Mouse (Mus musculus) liver, embryonic 15.5 days (tissue): ENCODE results near the gene Alk. TPM values are rescaled to one million over a fixed set of nuclear protein-coding genes. Genes with fewer than 3 reads are reported as not detected.

Experiments used
- ATAC-seq: fragments of 200-750 bp; cut with Nextera tagmentation; 2 replicates; pipeline ENCODE4 v1.8.0; 2017; ENCODE audit warnings: moderate number of reproducible peaks, mild to moderate bottlenecking, moderate library complexity; ENCODE audit not compliant: insufficient read depth
- H3K27ac ChIP-seq: fragments of 300-500 bp; sonication (generic); replicated peaks from 2 replicates; pipeline ENCODE4 v1.5.1; 2015; ENCODE audit warnings: mild to moderate bottlenecking, inconsistent platforms
- H3K27me3 ChIP-seq: fragments of 300-500 bp; sonication (generic); 2 replicates; pipeline ENCODE4 v1.6.1; 2015; ENCODE audit warnings: mild to moderate bottlenecking, inconsistent platforms
- H3K36me3 ChIP-seq: fragments of 300-500 bp; sonication (generic); replicated peaks from 2 replicates; pipeline ENCODE4 v1.6.1; 2015; ENCODE audit warnings: moderate library complexity, mild to moderate bottlenecking, inconsistent platforms
- H3K4me1 ChIP-seq: fragments of 300-500 bp; sonication (generic); replicated peaks from 2 replicates; pipeline ENCODE4 v1.6.1; 2015; ENCODE audit warnings: inconsistent platforms
- H3K4me2 ChIP-seq: fragments of 300-500 bp; sonication (generic); 2 replicates; pipeline ENCODE4 v1.6.1; 2015; ENCODE audit warnings: moderate library complexity, mild to moderate bottlenecking, inconsistent platforms
- H3K4me3 ChIP-seq: fragments of 300-500 bp; sonication (generic); replicated peaks from 2 replicates; pipeline ENCODE4 v1.5.1; 2015; ENCODE audit warnings: mild to moderate bottlenecking, inconsistent platforms
- H3K9ac ChIP-seq: fragments of 300-500 bp; sonication (generic); 2 replicates; pipeline ENCODE4 v1.6.1; 2015; ENCODE audit warnings: moderate library complexity, mild to moderate bottlenecking, inconsistent platforms
- H3K9me3 ChIP-seq: fragments of 300-500 bp; sonication (generic); replicated peaks from 2 replicates; pipeline ENCODE4 v1.6.1; 2016; ENCODE audit warnings: inconsistent platforms
- WGBS: fragments of 180-500 bp; shearing (Covaris S2); methylation state at CpG from one replicate; pipeline ENCODE4 v1.1.7; 2015; ENCODE audit warnings: mixed read lengths; ENCODE audit not compliant: insufficient replicate concordance; 5-methylcytosine and 5-hydroxymethylcytosine counted together
- polyA plus RNA-seq: library from polyadenylated mRNA; unstranded; fragments of >200 nt; fragmentation: Nextera tagmentation; extraction: Ambion mirVana; gene quantifications from 2 replicates; pipeline ENCODE4 v1.2.1, GENCODE M21; 2015

The Alk gene
- polyA plus RNA-seq, 1 experiment from 2014 or later: 0.06 TPM

DNA sequence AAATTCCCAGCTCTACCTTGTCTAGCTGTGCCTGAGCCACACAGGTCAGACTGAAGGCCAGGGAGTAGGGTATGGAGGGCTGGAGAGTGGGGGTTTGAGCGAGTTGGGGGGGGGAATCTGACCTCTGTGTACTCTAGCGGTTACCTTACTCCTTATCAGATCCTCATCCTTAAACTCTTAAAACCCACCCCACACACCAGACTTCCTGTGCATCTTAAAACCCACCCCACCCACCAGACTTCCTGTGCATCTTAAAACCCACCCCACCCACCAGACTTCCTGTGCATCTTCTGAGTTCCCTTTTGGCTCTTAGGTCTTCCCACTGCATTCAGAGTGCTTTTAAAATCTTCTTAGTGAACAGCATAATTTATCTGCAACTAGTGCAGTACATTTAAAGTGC lies 422.0 kb downstream of the Alk start:
- ATAC-seq: no peak
- no peaks in the 10 kb centered on the region for H3K27me3 ChIP-seq
- no peak overlapping the region for H3K4me3 ChIP-seq
- no peaks in the 10 kb centered on the region for H3K36me3 ChIP-seq
- no peak overlapping the region for H3K9ac ChIP-seq
- 19% methylated on average over 2 of the region's 2 CpGs for WGBS
- H3K9me3 ChIP-seq: no peaks in the 10 kb centered on the region
- H3K4me1 ChIP-seq: no peaks in the 10 kb centered on the region
- H3K4me2 ChIP-seq: no peak overlapping the region
- H3K27ac ChIP-seq: no peak overlapping the region

DNA sequence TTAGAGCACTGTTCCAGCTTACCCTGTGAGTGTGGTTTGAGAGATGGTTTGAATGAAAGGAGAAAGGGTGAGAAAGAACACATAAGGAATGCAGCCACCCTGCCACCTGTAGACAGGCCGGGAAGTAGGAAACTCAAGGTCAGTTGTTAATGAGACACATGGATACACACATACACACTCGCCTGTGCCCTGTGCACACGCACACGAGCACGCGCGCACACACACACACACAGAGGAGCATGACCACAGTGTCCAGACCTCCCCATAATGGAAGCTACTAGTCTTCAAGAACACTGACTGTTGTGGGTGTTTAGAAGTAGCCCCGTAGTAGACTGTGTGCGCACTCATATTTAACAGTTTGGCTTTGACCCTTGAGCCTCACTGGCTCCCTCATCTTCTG lies 424.2 kb downstream of the Alk start:
- no peak for ATAC-seq
- 73% methylated on average over 9 of the region's 9 CpGs for WGBS
- H3K9me3 ChIP-seq: no peaks in the 10 kb centered on the region

DNA sequence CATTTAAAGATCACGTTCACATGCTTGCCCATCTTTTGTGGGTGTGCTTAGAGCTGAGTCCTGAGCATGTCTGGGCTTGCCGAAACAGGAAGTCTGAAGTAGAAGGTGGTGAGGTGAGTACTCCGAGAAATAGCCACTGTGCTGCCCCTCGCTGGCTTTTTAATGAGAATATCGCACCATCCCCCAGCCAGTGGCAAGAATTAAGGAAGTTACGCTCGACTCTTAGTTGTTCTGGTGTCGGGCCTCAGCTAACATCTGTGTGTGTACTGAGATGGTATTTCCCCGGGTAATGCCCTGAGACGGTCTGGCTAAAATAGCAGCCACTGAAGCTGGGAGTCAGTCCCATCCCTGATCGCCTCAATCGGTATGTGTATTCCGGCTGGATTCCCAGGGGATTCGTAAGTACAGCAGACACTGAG lies 424.7 kb downstream of the Alk start:
- H3K27ac ChIP-seq: no peak overlapping the region
- H3K4me2 ChIP-seq: no peak overlapping the region
- no peaks in the 10 kb centered on the region for H3K4me1 ChIP-seq
- no peak overlapping the region for H3K4me3 ChIP-seq
- H3K36me3 ChIP-seq: no peaks in the 10 kb centered on the region
- no peaks in the 10 kb centered on the region for H3K9me3 ChIP-seq
- H3K27me3 ChIP-seq: no peaks in the 10 kb centered on the region
- ATAC-seq: no peak
- whole genome bisulfite sequencing: 32% methylated on average over 14 of the region's 14 CpGs
- no peak overlapping the region for H3K9ac ChIP-seq

More for the DNA sequence above, 424.2 kb downstream of the Alk start:
- H3K4me3 ChIP-seq: no peak overlapping the region
- H3K27ac ChIP-seq: no peak overlapping the region
- H3K4me2 ChIP-seq: no peak overlapping the region
- H3K4me1 ChIP-seq: no peaks in the 10 kb centered on the region
- H3K27me3 ChIP-seq: no peaks in the 10 kb centered on the region
- no peak overlapping the region for H3K9ac ChIP-seq
- no peaks in the 10 kb centered on the region for H3K36me3 ChIP-seq

DNA sequence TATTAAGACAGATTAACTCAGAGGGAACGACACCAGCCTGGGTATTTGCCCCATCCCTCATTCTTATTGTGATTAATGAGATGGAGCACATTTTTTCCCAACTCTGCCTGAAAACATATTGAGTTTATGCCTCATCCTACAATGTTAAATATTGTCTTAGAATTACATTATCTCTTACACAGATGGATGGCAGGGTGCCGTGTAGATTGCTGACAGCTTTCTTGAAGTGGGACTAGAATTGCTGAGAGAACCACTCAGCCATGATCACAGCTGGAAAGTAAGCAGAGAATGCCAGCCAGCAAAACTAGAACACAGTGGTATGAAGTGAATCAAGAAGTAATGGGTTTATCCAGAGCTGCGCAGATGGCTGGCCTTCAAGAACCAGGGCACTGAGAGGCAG lies 430.6 kb downstream of the Alk start:
- no peak overlapping the region for H3K4me2 ChIP-seq
- no peak overlapping the region for H3K4me3 ChIP-seq
- no peak for ATAC-seq
- no peaks in the 10 kb centered on the region for H3K27me3 ChIP-seq
- H3K27ac ChIP-seq: no peak overlapping the region
- WGBS: 70% methylated on average over 3 of the region's 3 CpGs
- H3K36me3 ChIP-seq: no peaks in the 10 kb centered on the region
- no peaks in the 10 kb centered on the region for H3K9me3 ChIP-seq
- H3K4me1 ChIP-seq: no peaks in the 10 kb centered on the region
- H3K9ac ChIP-seq: no peak overlapping the region

DNA sequence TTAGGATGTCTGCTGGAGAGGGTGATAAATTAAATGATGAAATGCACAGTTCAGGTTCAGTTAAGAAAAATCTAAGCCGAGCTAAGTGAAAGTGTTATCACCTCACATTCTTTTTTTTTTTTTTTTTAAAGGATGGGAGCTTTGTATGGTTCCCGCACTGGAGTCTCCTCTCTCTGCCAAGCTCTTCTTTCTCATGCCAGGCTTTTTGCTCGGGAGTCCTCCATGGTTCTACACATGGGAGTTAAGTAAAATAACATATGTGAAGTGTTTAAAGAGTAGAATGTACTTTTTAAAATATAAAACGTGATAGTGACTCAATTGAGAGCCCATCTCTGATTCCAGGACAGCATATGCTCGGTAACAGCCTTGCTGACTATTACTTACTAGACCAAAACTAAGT lies 436.3 kb downstream of the Alk start:
- Histone ChIP-seq H3K27me3 (no peaks in the 10 kb centered on the region), H3K4me3 (no peak overlapping the region)

DNA sequence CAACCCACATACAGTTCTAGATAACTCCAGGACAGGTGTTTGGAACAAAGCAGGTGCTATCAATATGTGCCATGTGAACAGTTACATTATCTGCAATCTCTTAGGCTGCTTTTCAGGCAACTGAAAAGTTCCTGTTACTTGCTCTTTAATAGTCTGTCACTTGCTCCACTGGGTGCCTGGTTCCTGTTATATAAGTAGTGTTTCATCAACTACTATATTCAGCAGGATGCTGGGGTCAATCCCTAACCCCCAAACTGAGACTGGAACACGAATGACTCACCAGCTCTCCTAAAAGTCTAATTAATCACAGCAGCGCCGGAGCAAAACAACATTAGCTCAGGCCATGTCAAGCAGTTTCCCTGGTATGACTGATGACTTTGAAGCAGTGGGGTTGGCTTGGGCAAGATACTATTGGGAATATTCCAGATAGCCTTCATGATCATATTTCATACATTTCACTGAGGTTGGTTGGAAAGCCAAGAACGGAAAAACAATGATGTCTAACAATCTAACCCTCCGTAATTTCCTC lies 445.5 kb downstream of the Alk start:
- Histone ChIP-seq H3K9ac (no peak overlapping the region), H3K27me3 (no peaks in the 10 kb centered on the region), H3K27ac (no peak overlapping the region), H3K36me3 (no peaks in the 10 kb centered on the region), H3K9me3 (no peaks in the 10 kb centered on the region), H3K4me1 (no peaks in the 10 kb centered on the region), H3K4me3 (no peak overlapping the region), H3K4me2 (no peak overlapping the region)
- no peak for ATAC-seq
- WGBS: 30% methylated on average over 5 of the region's 5 CpGs

More for the DNA sequence above, 436.3 kb downstream of the Alk start:
- no peak overlapping the region for H3K4me2 ChIP-seq
- no peak for ATAC-seq
- no peaks in the 10 kb centered on the region for H3K36me3 ChIP-seq
- WGBS: 66% methylated on average over 5 of the region's 5 CpGs
- no peak overlapping the region for H3K9ac ChIP-seq
- H3K27ac ChIP-seq: no peak overlapping the region
- H3K9me3 ChIP-seq: no peaks in the 10 kb centered on the region
- no peaks in the 10 kb centered on the region for H3K4me1 ChIP-seq

DNA sequence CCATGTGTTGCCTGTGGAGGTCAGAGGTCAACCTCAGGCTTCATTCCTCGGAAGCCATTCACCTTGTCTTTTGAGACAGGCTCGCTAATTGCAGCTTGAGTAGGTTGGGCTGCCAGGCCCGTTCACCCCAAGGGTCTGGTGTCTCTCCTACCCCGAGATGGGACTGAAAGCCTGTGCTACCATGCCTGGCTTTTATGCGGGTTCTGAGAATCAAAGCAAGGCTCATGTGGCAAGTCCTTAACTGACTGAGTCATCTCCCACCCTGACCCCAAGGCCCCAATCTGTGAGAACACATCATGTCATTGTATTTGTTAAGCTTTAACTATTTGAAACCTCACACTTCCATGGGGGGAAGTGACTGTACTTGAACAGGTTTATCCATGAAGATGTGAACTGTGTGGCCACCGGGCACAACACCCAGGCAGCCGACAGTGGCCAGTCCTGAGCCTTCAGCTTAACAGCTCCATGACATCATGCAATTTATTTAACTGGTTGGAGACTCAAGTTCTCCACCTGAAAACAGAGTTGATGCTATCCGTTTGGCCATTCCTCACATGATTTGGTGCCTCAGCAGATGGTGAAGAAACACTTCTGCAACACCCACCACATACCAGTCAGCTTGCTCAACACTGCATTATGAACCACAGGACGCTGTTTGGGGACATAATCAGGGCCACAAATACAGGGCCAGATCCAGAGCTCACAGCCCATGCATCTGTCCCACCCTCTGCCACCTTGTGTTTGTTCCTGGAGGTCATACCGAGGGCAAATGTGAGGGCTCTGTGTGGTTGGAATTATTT lies 446.4 kb downstream of the Alk start:
- H3K4me1 ChIP-seq: no peaks in the 10 kb centered on the region
- no peak overlapping the region for H3K9ac ChIP-seq
- 56% methylated on average over 10 of the region's 10 CpGs for WGBS
- H3K4me2 ChIP-seq: no peak overlapping the region
- H3K4me3 ChIP-seq: no peak overlapping the region
- ATAC-seq: no peak
- H3K36me3 ChIP-seq: no peaks in the 10 kb centered on the region
- H3K27ac ChIP-seq: no peak overlapping the region
- no peaks in the 10 kb centered on the region for H3K9me3 ChIP-seq
- H3K27me3 ChIP-seq: no peaks in the 10 kb centered on the region

DNA sequence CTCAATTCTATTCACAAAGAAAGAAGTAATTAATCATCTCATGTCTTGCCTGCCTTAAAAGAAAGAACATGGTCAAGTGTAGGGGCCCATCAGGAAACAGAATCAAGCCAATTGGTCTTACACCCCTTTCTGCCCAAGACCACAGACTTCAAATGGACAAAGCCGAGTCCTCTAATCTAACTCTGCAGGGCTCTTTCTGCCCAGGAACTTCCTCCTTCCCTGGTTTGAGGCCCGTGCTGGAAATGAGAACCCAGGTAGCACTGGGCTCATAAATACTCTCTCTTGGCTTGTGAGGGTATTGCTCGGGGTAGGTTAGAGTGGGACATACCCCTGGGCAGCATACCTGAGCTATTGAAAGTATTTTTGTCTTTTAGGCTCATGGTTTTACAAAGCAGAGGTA lies 451.4 kb downstream of the Alk start:
- Histone ChIP-seq H3K4me3 (no peak overlapping the region), H3K9me3 (no peaks in the 10 kb centered on the region), H3K36me3 (no peaks in the 10 kb centered on the region), H3K4me1 (no peaks in the 10 kb centered on the region), H3K4me2 (no peak overlapping the region), H3K27ac (no peak overlapping the region), H3K9ac (no peak overlapping the region), H3K27me3 (no peaks in the 10 kb centered on the region)
- 16% methylated on average over 3 of the region's 3 CpGs for WGBS
- no peak for ATAC-seq

DNA sequence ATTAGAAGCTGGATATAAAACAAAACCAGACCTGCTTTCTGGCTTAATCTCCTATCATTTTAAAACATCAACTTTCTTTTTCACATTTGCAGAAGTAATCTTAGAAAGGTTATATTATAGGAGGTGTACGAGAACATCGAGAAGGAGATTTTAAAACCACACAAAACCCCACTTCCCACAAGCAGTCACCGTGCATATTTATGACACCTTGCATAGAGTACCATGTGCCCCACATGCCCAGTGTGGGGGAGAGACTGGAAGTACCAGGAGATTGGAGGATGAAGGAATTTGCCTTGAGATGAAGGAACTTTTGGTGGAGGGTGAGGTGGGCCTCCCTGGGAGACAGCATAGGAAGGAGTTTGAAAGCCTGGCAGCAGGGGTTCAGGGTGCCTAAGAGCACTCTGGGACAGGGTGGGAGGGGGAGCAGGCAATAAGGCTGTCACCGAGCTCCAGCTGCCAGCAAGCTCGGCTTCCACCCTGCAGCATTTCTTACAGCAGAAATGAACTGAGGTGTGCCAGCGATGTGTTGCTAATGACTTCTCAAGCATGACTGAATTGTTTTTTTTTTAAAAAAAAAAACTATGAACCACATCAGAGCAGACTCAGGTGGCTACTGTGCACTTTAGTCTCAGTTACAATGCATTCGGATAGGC lies 459.4 kb downstream of the Alk start:
- Histone ChIP-seq H3K4me2 (no peak overlapping the region), H3K9me3 (no peaks in the 10 kb centered on the region), H3K27me3 (no peaks in the 10 kb centered on the region), H3K27ac (no peak overlapping the region), H3K36me3 (no peaks in the 10 kb centered on the region), H3K4me1 (no peaks in the 10 kb centered on the region), H3K4me3 (no peak overlapping the region), H3K9ac (no peak overlapping the region)
- ATAC-seq: no peak
- WGBS: 44% methylated on average over 7 of the region's 7 CpGs

DNA sequence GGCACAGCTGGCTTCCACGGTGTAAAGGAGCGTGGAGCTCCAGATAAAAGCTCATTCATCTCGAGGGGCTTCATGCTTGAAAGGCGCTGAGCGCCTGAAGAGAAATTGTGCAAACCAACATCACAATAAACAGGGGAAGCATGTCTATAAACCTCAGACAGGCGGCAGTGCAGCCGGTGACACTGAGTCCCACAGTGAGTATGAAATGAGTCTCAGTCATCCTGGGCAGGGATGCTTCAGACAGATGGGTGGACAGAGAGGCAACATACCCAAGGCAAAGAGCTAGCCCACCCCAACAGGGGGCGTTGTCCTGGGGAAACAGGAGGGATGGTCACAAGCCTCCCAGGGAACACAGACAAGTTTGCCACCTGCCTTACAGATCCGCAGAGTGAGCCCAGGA lies 460.0 kb downstream of the Alk start:
- Histone ChIP-seq H3K9ac (no peak overlapping the region), H3K4me2 (no peak overlapping the region), H3K36me3 (no peaks in the 10 kb centered on the region), H3K27ac (no peak overlapping the region), H3K4me3 (no peak overlapping the region), H3K9me3 (no peaks in the 10 kb centered on the region), H3K27me3 (no peaks in the 10 kb centered on the region), H3K4me1 (no peaks in the 10 kb centered on the region)
- no peak for ATAC-seq
- 62% methylated on average over 9 of the region's 9 CpGs for WGBS

DNA sequence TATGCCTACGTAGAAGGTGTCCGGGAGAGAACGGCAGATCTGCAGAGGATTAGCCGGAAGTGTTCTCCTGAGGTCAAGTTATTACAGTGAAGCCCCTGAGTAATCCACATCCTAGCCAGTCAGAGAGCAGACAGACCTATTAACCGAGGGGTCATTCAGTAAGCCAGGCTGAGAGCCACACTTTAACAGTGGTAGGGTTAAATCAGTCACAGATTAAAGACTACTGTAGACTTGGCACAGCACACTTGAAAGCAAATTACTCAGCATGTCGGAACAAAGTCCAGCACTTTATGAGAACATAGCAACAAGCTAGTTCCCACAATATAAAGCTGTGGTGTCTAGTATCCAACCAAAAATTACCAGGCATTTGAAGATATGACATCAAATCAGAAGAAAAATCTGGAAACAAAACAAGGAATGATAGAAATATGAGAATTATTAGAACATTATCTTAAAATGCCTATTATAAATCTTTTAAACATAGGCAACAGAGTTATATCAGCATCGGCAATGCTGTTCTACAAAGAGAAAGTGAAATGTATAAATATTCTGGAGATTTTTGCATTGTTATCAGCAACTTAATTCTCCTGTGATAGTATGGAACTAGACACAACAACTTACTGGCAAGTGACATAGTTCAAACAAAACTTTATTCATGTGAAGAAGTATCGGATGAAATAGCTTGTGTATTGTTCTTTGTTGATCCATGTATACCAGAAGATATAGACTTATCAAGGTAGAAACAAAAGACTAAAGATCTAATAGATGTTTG lies 472.1 kb downstream of the Alk start:
- no peak for ATAC-seq
- Histone ChIP-seq H3K27me3 (no peaks in the 10 kb centered on the region), H3K27ac (no peak overlapping the region), H3K4me1 (no peaks in the 10 kb centered on the region), H3K4me3 (no peak overlapping the region), H3K36me3 (no peaks in the 10 kb centered on the region), H3K4me2 (no peak overlapping the region), H3K9me3 (no peaks in the 10 kb centered on the region), H3K9ac (no peak overlapping the region)
- 67% methylated on average over 8 of the region's 8 CpGs for WGBS
